Mouse (Mus musculus): Measurements from ENCODE around the gene Ing2.

- TF ChIP-seq CTCF (conservative IDR thresholded peaks at IDR 0.05; ENCODE audit: insufficient read depth, insufficient read length, low read depth, low read length) (no peak), POLR2A (IDR thresholded peaks at IDR 0.05; ENCODE audit: low read depth, low read length) (no peak)
These were observed 23.2 kb downstream of the Ing2 start for GRCm38 (mm10) chr8:47651913-47652736.

Measured in kidney, adult 2 months (tissue).